ENCODE assay signal across 8 mouse cellular contexts in the genomic region with DNA sequence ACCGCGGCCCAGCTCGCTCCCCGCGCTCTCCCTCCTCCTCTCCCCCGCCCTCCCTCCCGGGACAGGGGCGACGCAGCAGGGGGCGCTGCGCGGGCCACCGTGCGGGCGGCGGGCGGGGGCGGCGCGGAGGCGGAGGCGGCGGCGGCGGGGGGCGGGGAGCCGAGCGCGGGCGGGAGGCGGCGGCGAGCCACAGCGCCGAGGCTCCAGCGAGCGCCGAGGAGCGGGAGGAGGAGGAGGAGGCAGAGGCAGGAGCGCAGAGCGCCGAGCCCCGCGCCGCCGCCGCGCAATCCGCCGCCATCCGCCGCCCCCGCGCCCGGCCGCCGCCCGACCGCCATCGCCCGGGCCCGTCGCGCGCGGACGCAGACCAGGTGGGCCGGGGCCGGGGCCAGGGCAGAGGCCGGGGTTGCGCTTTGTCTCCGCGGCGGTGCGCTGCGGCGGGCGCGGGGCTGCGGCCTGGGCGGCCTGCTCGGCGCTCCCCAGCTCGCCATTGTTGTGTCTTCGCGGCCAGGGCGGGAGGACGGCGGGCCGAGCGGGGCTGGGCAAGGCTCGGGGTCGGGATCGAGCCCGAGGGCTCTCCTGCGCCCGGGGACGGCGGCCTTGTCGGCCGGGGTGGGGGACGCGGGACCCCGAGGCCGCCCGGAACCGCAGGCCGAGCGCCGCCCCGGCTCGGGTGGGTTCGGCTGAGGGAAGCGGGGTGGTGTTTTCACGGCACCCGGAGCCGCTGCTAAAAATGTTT. TPM values are rescaled to one million over a fixed set of nuclear protein-coding genes. Genes with fewer than 3 reads are reported as not detected.
DNase-seq lines count a peak whose midpoint lies in the region; ATAC-seq and TF ChIP-seq lines count a peak whose summit lies in the region.

A gene (plus strand): TSS at position 159 of the 736 bp plus-strand sequence.

- no peaks in the 10 kb centered on the region for H3K9me3 ChIP-seq in embryonic facial prominence, embryonic 13.5 days
- no peaks in the 10 kb centered on the region for H3K9me3 ChIP-seq in heart, embryonic 14.5 days (ENCODE audit: control insufficient read depth, low read length)
- H3K9me3 ChIP-seq in lung, embryonic 14.5 days (ENCODE audit: low read depth, low read length) = no peaks in the 10 kb centered on the region
- no peaks in the 10 kb centered on the region for H3K9me3 ChIP-seq in neural tube, embryonic 15.5 days (replicated peaks)

- peak within 1 kb of the TSS; percentile 96 for H3K4me2 ChIP-seq in embryonic facial prominence, embryonic 13.5 days
- peak within 1 kb of the TSS; percentile 87 for H3K4me2 ChIP-seq in heart, embryonic 14.5 days (ENCODE audit: low read length)
- peak within 1 kb of the TSS; percentile 96 for H3K4me2 ChIP-seq in lung, embryonic 14.5 days
- peak within 1 kb of the TSS; percentile 95 for H3K4me2 ChIP-seq in neural tube, embryonic 15.5 days

- H3K4me1 ChIP-seq in embryonic facial prominence, embryonic 13.5 days = peaks cover 47% of the 10 kb centered on the region
- H3K4me1 ChIP-seq in heart, embryonic 14.5 days (ENCODE audit: control insufficient read depth in 2 of 2, insufficient read depth in 2 of 2, low read length in 2 of 2) = peaks cover 36 to 45% of the 10 kb centered on the region in 2 experiments
- peaks cover 20% of the 10 kb centered on the region for H3K4me1 ChIP-seq in lung, embryonic 14.5 days (ENCODE audit: insufficient read depth)
- peaks cover 49% of the 10 kb centered on the region for H3K4me1 ChIP-seq in neural tube, embryonic 15.5 days

- WGBS in embryonic facial prominence, embryonic 13.5 days = under 1% methylated on average over 87 of the region's 117 CpGs
- under 1% methylated on average over 105 of the region's 117 CpGs for WGBS in heart, embryonic 14.5 days
- WGBS in lung, embryonic 14.5 days = under 1% methylated on average over 56 of the region's 117 CpGs
- WGBS in neural tube, embryonic 15.5 days = under 1% methylated on average over 68 of the region's 117 CpGs

- peak; percentile 47 for TF ChIP-seq CTCF in lung, embryonic 14.5 days (IDR thresholded peaks at IDR 0.05; ENCODE audit: low read depth)

- H3K36me3 ChIP-seq in embryonic facial prominence, embryonic 13.5 days = no peaks in the 10 kb centered on the region
- H3K36me3 ChIP-seq in heart, embryonic 14.5 days (ENCODE audit: control insufficient read depth, insufficient read depth, low read length) = no peaks in the 10 kb centered on the region
- H3K36me3 ChIP-seq in lung, embryonic 14.5 days (ENCODE audit: insufficient read depth) = no peaks in the 10 kb centered on the region
- H3K36me3 ChIP-seq in neural tube, embryonic 15.5 days = no peaks in the 10 kb centered on the region

- peak; percentile 77 for DNase-seq in CD4-positive helper T cell, adult 2 months (ENCODE audit: low read depth, low spot score)
- peak; percentile 85 for DNase-seq in kidney, postnatal 14 days
- peak; percentile 80 for DNase-seq in lung, embryonic 14.5 days
- DNase-seq in thymus, postnatal 25 days = peak; percentile 86

- H3K4me3 ChIP-seq in embryonic facial prominence, embryonic 13.5 days = peak within 1 kb of the TSS; percentile 88
- H3K4me3 ChIP-seq in heart, embryonic 14.5 days (ENCODE audit: control insufficient read depth in 1 of 2, insufficient read depth in 1 of 2, low read depth in 1 of 2, low read length in 2 of 2) = peak within 1 kb of the TSS; percentile 58 to 80
- peak within 1 kb of the TSS; percentile 86 for H3K4me3 ChIP-seq in lung, embryonic 14.5 days (ENCODE audit: low read depth, low read length)
- H3K4me3 ChIP-seq in neural tube, embryonic 15.5 days (replicated peaks) = peak within 1 kb of the TSS; percentile 82

- peak within 1 kb of the TSS; percentile 99 for H3K27ac ChIP-seq in embryonic facial prominence, embryonic 13.5 days
- H3K27ac ChIP-seq in heart, embryonic 14.5 days (replicated peaks in 1 of 2; ENCODE audit: control insufficient read depth in 1 of 2, insufficient read depth in 1 of 2, low read depth in 2 of 2, low read length in 2 of 2) = peak within 1 kb of the TSS; percentile 72 to 98
- H3K27ac ChIP-seq in lung, embryonic 14.5 days (ENCODE audit: low read depth) = peak within 1 kb of the TSS; percentile 99
- H3K27ac ChIP-seq in neural tube, embryonic 15.5 days (replicated peaks) = peak within 1 kb of the TSS; percentile 97

- no peaks in the 10 kb centered on the region for H3K27me3 ChIP-seq in embryonic facial prominence, embryonic 13.5 days
- H3K27me3 ChIP-seq in heart, embryonic 14.5 days (ENCODE audit: control insufficient read depth, insufficient read depth, low read length) = no peaks in the 10 kb centered on the region
- H3K27me3 ChIP-seq in lung, embryonic 14.5 days (ENCODE audit: insufficient read depth, low read length) = no peaks in the 10 kb centered on the region
- no peaks in the 10 kb centered on the region for H3K27me3 ChIP-seq in neural tube, embryonic 15.5 days (replicated peaks)

- peak; percentile 14 for ATAC-seq in activated CD4-positive, CD25-positive, alpha-beta regulatory T cell, adult 4 months
- peak; percentile 77 for ATAC-seq in embryonic facial prominence, embryonic 13.5 days (ENCODE audit: insufficient number of reproducible peaks, insufficient read depth, low FRiP score, low TSS enrichment, low read depth)
- peak; percentile 63 for ATAC-seq in heart, embryonic 14.5 days (ENCODE audit: insufficient number of reproducible peaks, insufficient read depth, low FRiP score, low read depth)
- ATAC-seq in lung, embryonic 14.5 days (ENCODE audit: insufficient read depth) = peak; percentile 42
- peak; percentile 75 for ATAC-seq in neural tube, embryonic 15.5 days (ENCODE audit: low FRiP score)

- H3K9ac ChIP-seq in embryonic facial prominence, embryonic 13.5 days = peak within 1 kb of the TSS; percentile 99
- H3K9ac ChIP-seq in heart, embryonic 14.5 days (ENCODE audit: low read length) = peak within 1 kb of the TSS; percentile 99
- peak within 1 kb of the TSS; percentile 99 for H3K9ac ChIP-seq in lung, embryonic 14.5 days
- H3K9ac ChIP-seq in neural tube, embryonic 15.5 days (replicated peaks) = peak within 1 kb of the TSS; percentile 98

RNA-seq across cellular contexts. Expression of the gene that starts here (rescaled TPM):
- polyA plus RNA-seq in activated CD4-positive, CD25-positive, alpha-beta regulatory T cell, adult 4 months (2017; shearing (Covaris generic)) = 10 to 100 TPM; 32.0 to 32.6 TPM
- 44.8 and 57.7 TPM in 2 replicates for polyA plus RNA-seq in embryonic facial prominence, embryonic 13.5 days (2015; fragmentation: Nextera tagmentation; extraction: Ambion mirVana)
- 35.8 and 41.8 TPM in 2 replicates for polyA plus RNA-seq in heart, embryonic 14.5 days (2014; fragmentation: Nextera tagmentation; extraction: Ambion mirVana)
- polyA plus RNA-seq in lung, embryonic 14.5 days (2014; fragmentation: Nextera tagmentation; extraction: Ambion mirVana) = 69.0 and 76.8 TPM in 2 replicates
- polyA plus RNA-seq in neural tube, embryonic 15.5 days (2015; fragmentation: Nextera tagmentation; extraction: Ambion mirVana) = 56.6 and 59.9 TPM in 2 replicates

Comparison
In these comparisons a context has a peak if more than half of its experiments do, and no peak if none do; other contexts are left out.
1. Peak in every context shown above with its lines: DNase-seq, ATAC-seq, H3K4me3 ChIP-seq and H3K27ac ChIP-seq.
2. ATAC-seq: peak in every context shown above with its lines; median percentile 77 in embryonic facial prominence, embryonic 13.5 days; 75 in neural tube, embryonic 15.5 days; 63 in heart, embryonic 14.5 days; 42 in lung, embryonic 14.5 days; 14 in activated CD4-positive, CD25-positive, alpha-beta regulatory T cell, adult 4 months.